Mouse (Mus musculus): Measurements from ENCODE around the gene Col28a1.

- TF ChIP-seq GATA1 (IDR thresholded peaks at IDR 0.05; ENCODE audit: low read length) (no peak), TAL1 (IDR thresholded peaks at IDR 0.05; ENCODE audit: low read length) (no peak)
Observed at GRCm38 (mm10) chr6:8068394-8068793, 124.0 kb downstream of the Col28a1 start.

All from erythroblast, embryonic 14.5 days (primary cell).